Mouse (Mus musculus): Measurements from ENCODE around the gene Cxcl13. TPM values are rescaled to one million over a fixed set of nuclear protein-coding genes. Genes with fewer than 3 reads are reported as not detected.

Cxcl13 gene
- total and polyA plus RNA-seq, 2 experiments from 2014 or later: 0.33 to 1.9 TPM

- Histone ChIP-seq H3K9me3 (ENCODE audit: low read length) (no peaks in the 10 kb centered on the region), H3K4me2 (ENCODE audit: low read depth, low read length, poor library complexity, severe bottlenecking) (no peak overlapping the region), H3K9ac (replicated peaks; ENCODE audit: low read length, poor library complexity, severe bottlenecking) (no peak overlapping the region), H3K36me3 (ENCODE audit: insufficient read depth, low read length) (no peaks in the 10 kb centered on the region), H3K27me3 (ENCODE audit: insufficient read depth, low read length) (no peaks in the 10 kb centered on the region), H3K27ac (ENCODE audit: low read depth, low read length) (no peak overlapping the region), H3K4me1 (ENCODE audit: insufficient read depth, low read length) (no peaks in the 10 kb centered on the region), H3K4me3 (ENCODE audit: low read depth, low read length) (no peak overlapping the region)
- WGBS: 57% methylated on average over 3 of the region's 3 CpGs
- TF ChIP-seq CTCF (IDR thresholded peaks at IDR 0.05): no peak
- ATAC-seq (ENCODE audit: low FRiP score) (no peak), DNase-seq (ENCODE audit: low spot score) (no peak)
These were observed 11.6 kb upstream of the Cxcl13 start for GRCm38 (mm10) chr5:95945120-95945519.

GRCm38 (mm10) chr5:95946344-95946743 lies 10.4 kb upstream of the Cxcl13 start:
- Histone ChIP-seq H3K4me1 (ENCODE audit: insufficient read depth, low read length) (no peaks in the 10 kb centered on the region), H3K27me3 (ENCODE audit: insufficient read depth, low read length) (no peaks in the 10 kb centered on the region), H3K9ac (replicated peaks; ENCODE audit: low read length, poor library complexity, severe bottlenecking) (no peak overlapping the region), H3K27ac (ENCODE audit: low read depth, low read length) (no peak overlapping the region), H3K36me3 (ENCODE audit: insufficient read depth, low read length) (no peaks in the 10 kb centered on the region), H3K4me3 (ENCODE audit: low read depth, low read length) (no peak overlapping the region), H3K9me3 (ENCODE audit: low read length) (no peaks in the 10 kb centered on the region), H3K4me2 (ENCODE audit: low read depth, low read length, poor library complexity, severe bottlenecking) (no peak overlapping the region)
- DNase-seq (ENCODE audit: low spot score) (no peak), ATAC-seq (ENCODE audit: low FRiP score) (no peak)
- 68% methylated on average over 2 of the region's 2 CpGs for WGBS
- no peak for TF ChIP-seq CTCF (IDR thresholded peaks at IDR 0.05)

GRCm38 (mm10) chr5:95948641-95949040 lies 8.1 kb upstream of the Cxcl13 start:
- Histone ChIP-seq H3K4me1 (ENCODE audit: insufficient read depth, low read length) (no peaks in the 10 kb centered on the region), H3K4me2 (ENCODE audit: low read depth, low read length, poor library complexity, severe bottlenecking) (no peak overlapping the region), H3K4me3 (ENCODE audit: low read depth, low read length) (no peak overlapping the region), H3K9me3 (ENCODE audit: low read length) (no peaks in the 10 kb centered on the region), H3K36me3 (ENCODE audit: insufficient read depth, low read length) (no peaks in the 10 kb centered on the region), H3K27me3 (ENCODE audit: insufficient read depth, low read length) (no peaks in the 10 kb centered on the region), H3K9ac (replicated peaks; ENCODE audit: low read length, poor library complexity, severe bottlenecking) (no peak overlapping the region), H3K27ac (ENCODE audit: low read depth, low read length) (no peak overlapping the region)
- DNase-seq (ENCODE audit: low spot score) (peak; percentile 5), ATAC-seq (ENCODE audit: low FRiP score) (no peak)
- 65% methylated on average over 3 of the region's 3 CpGs for WGBS
- no peak for TF ChIP-seq CTCF (IDR thresholded peaks at IDR 0.05)

- no peaks in the 10 kb centered on the region for H3K27me3 ChIP-seq (ENCODE audit: insufficient read depth, low read length)
- no peak overlapping the region for H3K4me3 ChIP-seq (ENCODE audit: low read depth, low read length)
- TF ChIP-seq CTCF (IDR thresholded peaks at IDR 0.05): peak; percentile 80
- H3K4me2 ChIP-seq (ENCODE audit: low read depth, low read length, poor library complexity, severe bottlenecking): no peak overlapping the region
- H3K9me3 ChIP-seq (ENCODE audit: low read length): no peaks in the 10 kb centered on the region
- ATAC-seq (ENCODE audit: low FRiP score) (no peak), DNase-seq (ENCODE audit: low spot score) (peak; percentile 71)
- WGBS: 55% methylated on average over 19 of the region's 19 CpGs
- no peaks in the 10 kb centered on the region for H3K4me1 ChIP-seq (ENCODE audit: insufficient read depth, low read length)
- H3K9ac ChIP-seq (replicated peaks; ENCODE audit: low read length, poor library complexity, severe bottlenecking): no peak overlapping the region
- H3K36me3 ChIP-seq (ENCODE audit: insufficient read depth, low read length): no peaks in the 10 kb centered on the region
- no peak overlapping the region for H3K27ac ChIP-seq (ENCODE audit: low read depth, low read length)
These were observed 6.6 kb upstream of the Cxcl13 start for GRCm38 (mm10) chr5:95949946-95950701.

GRCm38 (mm10) chr5:95964940-95965339 lies 8.2 kb downstream of the Cxcl13 start:
- no peak overlapping the region for H3K4me3 ChIP-seq (ENCODE audit: low read depth, low read length)
- no peaks in the 10 kb centered on the region for H3K27me3 ChIP-seq (ENCODE audit: insufficient read depth, low read length)
- H3K9me3 ChIP-seq (ENCODE audit: low read length): no peaks in the 10 kb centered on the region
- no peak overlapping the region for H3K4me2 ChIP-seq (ENCODE audit: low read depth, low read length, poor library complexity, severe bottlenecking)
- H3K4me1 ChIP-seq (ENCODE audit: insufficient read depth, low read length): no peaks in the 10 kb centered on the region
- TF ChIP-seq CTCF (IDR thresholded peaks at IDR 0.05): no peak
- no peaks in the 10 kb centered on the region for H3K36me3 ChIP-seq (ENCODE audit: insufficient read depth, low read length)
- no peak overlapping the region for H3K9ac ChIP-seq (replicated peaks; ENCODE audit: low read length, poor library complexity, severe bottlenecking)
- ATAC-seq (ENCODE audit: low FRiP score) (no peak), DNase-seq (ENCODE audit: low spot score) (no peak)
- 69% methylated on average over 2 of the region's 2 CpGs for whole genome bisulfite sequencing
- no peak overlapping the region for H3K27ac ChIP-seq (ENCODE audit: low read depth, low read length)

- no peaks in the 10 kb centered on the region for H3K27me3 ChIP-seq (ENCODE audit: insufficient read depth, low read length)
- no peak overlapping the region for H3K4me2 ChIP-seq (ENCODE audit: low read depth, low read length, poor library complexity, severe bottlenecking)
- DNase-seq (ENCODE audit: low spot score) (peak; percentile 10), ATAC-seq (ENCODE audit: low FRiP score) (no peak)
- no peaks in the 10 kb centered on the region for H3K36me3 ChIP-seq (ENCODE audit: insufficient read depth, low read length)
- H3K4me3 ChIP-seq (ENCODE audit: low read depth, low read length): no peak overlapping the region
- 51% methylated on average over 2 of the region's 2 CpGs for WGBS
- no peak for TF ChIP-seq CTCF (IDR thresholded peaks at IDR 0.05)
- no peak overlapping the region for H3K27ac ChIP-seq (ENCODE audit: low read depth, low read length)
- no peaks in the 10 kb centered on the region for H3K9me3 ChIP-seq (ENCODE audit: low read length)
- H3K9ac ChIP-seq (replicated peaks; ENCODE audit: low read length, poor library complexity, severe bottlenecking): no peak overlapping the region
- H3K4me1 ChIP-seq (ENCODE audit: insufficient read depth, low read length): no peaks in the 10 kb centered on the region
These were observed 9.9 kb downstream of the Cxcl13 start for GRCm38 (mm10) chr5:95966621-95967020.

All from midbrain, postnatal 0 days (tissue).